Mouse (Mus musculus): ENCODE results near the gene Gm10142.

GRCm38 (mm10) chr10:77685895-77686664 lies 29.5 kb upstream of the Gm10142 start, which contains the start of gene Tspear:
- TF ChIP-seq CTCF (conservative IDR thresholded peaks at IDR 0.05; ENCODE audit: insufficient read depth, insufficient read length, low read depth, low read length) (no peak), POLR2A (IDR thresholded peaks at IDR 0.05; ENCODE audit: low read depth, low read length) (no peak)
